Mouse (Mus musculus) v-Abl transformed pro-B cells (cell line): ENCODE data around the gene Rdh5.

Experiments
- in situ Hi-C, 2 experiments: fragments of 400-800 bp; cut with MboI; formaldehyde crosslinking; loops; one replicate each; pipeline ENCODE4 v1.15.1; 2025; ENCODE audit not compliant: unreplicated experiment in 2 of 2

Gene Rdh5

DNA sequence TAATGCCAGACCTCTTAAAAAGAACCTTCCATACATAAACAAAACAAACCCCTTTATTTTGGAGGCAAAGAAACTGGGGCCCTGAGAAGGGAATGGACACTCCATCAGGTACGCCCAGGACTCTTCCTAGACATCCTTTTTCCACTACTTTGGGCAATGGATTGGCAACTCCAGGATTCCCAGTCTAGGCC, at the start of gene Rdh5:
Gene Rdh5, minus strand, starts transcription at position 67 of the 191 bp plus-strand sequence.
- in situ Hi-C loops: no loop called here

- in situ Hi-C loops: loop anchor here in 1 of 2 experiments (10.0 kb wide), 1 partner anchor 126 kb away; no protein-coding TSS in a partner anchor
Observed at GRCm38 (mm10) chr10:128970740-128971250, 48.1 kb upstream of the Rdh5 start.

GRCm38 (mm10) chr10:128968341-128968749, 45.7 kb upstream of the Rdh5 start:
- in situ Hi-C loops: no loop called here

GRCm38 (mm10) chr10:128965871-128966270, 43.2 kb upstream of the Rdh5 start:
- in situ Hi-C loops: no loop called here

GRCm38 (mm10) chr10:128964961-128965360, 42.3 kb upstream of the Rdh5 start:
- in situ Hi-C loops: no loop called here

DNA sequence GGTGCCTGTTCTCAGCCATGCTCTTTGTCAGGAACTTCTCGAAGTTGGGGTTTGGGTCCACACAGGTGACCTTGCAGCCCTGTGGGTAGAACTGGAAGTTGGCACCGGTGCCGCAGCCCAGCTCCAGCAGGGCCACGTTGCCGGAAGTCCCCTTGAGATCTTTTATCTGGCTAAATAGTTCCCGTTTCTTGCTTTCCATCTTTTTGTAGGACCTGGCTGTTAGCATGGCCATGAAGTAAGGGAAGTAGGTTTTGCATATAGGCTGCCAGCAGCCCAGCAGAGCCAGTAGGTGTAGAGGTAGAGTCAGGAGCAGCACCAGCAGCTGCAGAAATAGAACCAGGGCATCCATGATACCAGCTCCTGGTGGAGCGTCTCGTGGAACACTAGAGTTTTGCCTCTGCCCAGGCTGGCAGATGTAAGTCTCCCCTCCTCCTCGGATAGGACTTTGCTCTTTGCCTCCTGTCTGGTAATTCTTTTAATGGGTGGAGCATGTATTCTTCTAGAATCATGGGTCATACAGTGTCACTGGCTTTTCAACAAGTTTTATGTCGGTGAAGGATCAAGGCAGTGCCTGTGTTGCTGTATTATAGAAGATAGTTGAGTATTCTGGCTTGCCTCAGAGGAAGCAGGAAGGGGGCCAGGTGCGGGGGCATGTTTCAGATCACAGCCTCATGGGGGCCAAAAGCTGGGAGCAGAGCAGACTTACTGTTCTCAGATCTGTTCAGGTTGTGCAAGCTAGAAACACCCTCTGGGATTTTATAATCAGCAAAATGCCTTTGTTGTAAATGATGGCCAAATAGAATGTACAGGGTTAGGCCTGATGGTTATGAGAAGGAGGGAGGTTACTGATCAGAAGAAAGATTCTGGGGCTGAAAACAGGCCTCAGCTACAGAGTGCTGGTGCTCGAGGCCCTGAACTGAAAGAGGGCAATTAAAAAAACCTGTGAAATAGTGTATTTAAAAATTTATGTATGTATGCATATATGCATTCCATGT, 38.2 kb upstream of the Rdh5 start, which contains the start of gene Mettl7b:
Gene Mettl7b, minus strand, starts transcription at position 399 of the 995 bp plus-strand sequence.
- in situ Hi-C loops: no loop called here

GRCm38 (mm10) chr10:128960142-128960541, 37.5 kb upstream of the Rdh5 start:
- in situ Hi-C loops: no loop called here

- in situ Hi-C loops: no loop called here
Observed at GRCm38 (mm10) chr10:128958340-128958739, 35.7 kb upstream of the Rdh5 start.

GRCm38 (mm10) chr10:128950208-128950887, 27.7 kb upstream of the Rdh5 start:
- in situ Hi-C loops: no loop called here

GRCm38 (mm10) chr10:128947496-128947895, 24.8 kb upstream of the Rdh5 start:
- in situ Hi-C loops: no loop called here

DNA sequence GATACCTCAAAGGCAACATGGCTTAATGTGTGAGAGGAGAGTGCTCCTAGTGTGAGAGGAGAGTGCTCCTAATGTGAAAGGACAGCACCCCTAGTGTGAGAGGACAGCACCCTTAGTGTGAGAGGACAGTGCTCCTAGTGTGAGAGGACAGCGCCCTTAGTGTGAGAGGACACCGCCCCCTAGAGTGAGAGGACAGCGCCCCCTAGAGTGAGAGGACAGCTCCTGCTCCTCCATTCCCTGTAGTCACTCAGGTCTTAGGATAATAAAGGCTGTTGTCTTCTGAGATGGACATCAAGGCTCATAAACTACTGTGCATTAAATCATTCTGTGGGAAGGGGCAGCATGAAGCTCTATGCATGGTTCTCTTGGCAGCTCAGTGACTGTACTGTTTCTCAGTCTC, 23.0 kb upstream of the Rdh5 start:
- in situ Hi-C loops: no loop called here

DNA sequence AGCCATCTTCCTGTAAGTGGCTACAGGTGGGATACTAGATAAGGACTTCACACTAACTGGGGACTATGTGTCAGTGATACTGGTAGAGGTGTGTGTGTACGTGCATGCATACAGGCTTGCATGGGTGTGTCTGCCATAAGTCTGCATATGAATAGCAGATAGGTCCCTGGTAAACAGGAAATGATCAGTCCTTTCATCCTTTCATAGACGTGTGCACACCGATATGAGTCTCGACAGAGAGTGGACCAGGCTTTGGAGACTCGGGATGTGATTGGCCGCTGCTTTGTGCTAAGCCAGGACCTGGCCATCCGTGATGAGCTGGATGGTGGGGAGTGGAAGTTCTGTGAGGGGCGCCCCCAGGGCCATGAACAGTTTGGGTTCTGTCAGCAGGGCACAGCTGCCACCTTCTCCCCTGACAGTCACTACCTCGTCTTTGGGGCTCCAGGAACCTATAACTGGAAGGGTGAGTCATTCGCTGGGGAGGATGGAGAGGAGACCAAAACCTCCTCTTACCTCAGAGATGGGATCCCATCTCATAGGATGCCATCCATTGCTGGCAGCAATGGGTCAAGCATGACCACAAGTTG, 17.9 kb upstream of the Rdh5 start:
- in situ Hi-C loops: no loop called here

GRCm38 (mm10) chr10:128938974-128939373, 16.3 kb upstream of the Rdh5 start:
- in situ Hi-C loops: no loop called here

GRCm38 (mm10) chr10:128938457-128938856, 15.8 kb upstream of the Rdh5 start:
- in situ Hi-C loops: no loop called here

GRCm38 (mm10) chr10:128937756-128938390, 15.2 kb upstream of the Rdh5 start:
- in situ Hi-C loops: no loop called here

DNA sequence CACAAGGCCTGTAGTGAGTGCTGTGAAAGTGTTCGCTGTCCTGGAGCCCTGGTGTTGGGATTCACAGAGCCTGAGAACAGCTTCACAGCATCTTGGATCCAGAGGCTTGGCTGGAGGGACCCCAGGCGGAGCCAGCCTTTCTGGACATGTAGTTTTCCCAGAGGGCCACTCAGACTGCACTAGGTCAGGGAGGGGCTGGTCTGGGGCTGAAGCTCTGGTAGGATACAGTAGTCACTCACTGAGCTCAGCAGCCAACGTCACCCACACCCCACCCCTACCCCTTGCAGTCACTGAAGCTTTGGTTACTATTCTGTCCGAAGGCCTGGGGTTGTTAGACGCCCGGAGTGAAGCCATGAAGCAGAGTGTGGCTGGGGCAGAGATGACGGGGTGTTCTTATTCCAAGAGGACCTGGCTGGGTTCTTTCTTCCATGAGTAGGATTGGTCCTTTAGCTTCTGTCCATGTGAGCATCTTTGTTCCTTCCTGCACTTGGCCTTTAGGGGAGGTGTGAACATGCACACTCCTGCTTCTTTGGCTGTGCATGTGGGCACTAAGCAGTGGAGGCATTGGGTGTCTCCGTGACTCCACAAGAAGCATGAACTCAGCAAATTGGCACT, 13.2 kb upstream of the Rdh5 start:
- in situ Hi-C loops: no loop called here

DNA sequence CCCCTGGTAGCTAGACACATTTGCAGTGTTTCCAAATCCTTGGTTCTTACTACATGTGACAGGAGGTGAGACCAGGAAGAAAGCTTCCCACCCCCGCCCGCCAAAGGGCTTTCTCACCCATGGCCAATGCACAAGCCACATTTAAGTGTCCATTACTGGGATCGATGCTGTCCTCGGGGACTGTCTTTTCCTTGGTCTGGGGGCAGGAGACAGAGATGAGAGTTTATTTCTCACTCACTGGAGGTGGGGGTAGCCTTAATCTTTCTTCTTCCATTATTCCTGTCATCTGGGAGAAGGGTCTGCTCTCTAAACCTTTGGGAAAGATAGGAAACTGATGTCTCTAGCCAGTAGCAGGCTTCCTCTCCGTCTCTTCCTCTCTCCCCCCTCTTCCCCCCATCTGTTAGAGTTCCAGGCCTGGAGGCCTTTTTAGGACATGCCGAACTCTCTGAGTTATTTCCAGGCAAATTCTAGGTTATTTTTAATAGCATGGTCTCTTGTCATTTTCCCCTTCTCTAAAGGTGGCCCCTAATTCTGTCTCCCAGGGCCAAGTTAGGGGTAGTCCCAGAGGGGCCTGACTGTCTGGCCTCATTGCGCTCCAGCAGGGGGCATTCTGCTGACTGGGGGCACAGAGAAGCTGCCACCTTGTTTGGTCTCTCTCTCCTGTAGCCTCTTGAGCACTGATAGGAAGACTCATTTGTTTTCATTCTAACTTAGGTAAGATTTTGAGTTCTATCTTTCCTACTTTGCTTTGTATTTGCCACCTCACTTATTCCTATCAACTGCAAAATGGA, 12.5 kb upstream of the Rdh5 start:
- in situ Hi-C loops: no loop called here

DNA sequence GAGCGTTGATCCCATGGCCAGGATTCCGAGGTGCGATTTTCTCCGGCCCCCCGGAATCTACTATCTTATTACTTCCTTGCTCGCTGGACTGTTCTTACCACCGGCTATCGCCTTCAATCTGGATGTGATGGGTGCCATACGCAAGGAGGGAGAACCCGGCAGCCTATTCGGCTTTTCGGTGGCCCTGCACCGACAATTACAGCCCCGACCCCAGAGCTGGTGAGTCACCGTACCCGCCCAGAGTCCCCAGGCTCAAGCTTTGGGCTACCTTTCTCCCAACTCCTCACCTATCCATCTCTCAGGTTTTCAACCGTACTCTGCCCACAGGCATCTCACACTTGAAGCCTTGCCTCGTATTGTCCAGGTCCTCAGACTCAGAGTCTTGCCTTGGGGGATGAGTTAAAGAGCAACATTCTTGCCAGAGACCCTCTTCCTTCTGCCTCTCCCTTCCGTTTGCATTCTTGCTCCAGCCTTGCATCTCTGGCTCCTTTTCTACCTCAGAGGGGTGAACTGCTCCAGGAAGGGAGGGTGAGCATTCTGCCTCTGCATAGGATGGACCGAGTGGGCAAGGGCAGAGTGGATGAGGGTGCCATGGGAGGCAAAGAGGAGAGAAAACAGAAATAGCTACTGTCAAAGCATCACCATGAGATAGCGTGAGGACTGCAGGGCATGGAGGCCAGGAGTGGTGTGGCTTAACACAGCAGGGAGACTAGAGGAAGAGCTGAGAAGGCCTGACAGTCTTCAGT, 11.5 kb upstream of the Rdh5 start:
- in situ Hi-C loops: no loop called here

DNA sequence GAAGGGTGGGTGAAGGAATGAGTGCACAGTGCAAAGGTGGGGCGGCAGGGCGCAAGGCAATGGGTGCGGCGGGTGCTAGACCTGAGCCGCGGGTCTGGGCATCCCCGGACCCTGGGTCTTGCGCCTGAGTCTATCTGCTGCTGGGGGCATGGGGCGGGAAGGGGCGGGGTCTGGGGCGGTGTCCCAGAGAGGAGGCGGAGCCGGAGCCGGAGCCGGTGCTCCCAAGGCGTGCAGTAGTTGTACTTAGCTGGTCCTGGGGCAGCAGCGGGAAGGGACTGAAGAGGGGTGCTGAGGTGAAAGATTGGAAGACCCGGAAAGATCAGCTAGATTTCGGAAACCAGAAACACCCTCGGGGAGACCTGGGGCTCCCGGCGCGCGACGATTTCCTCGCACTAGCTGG, 10.9 kb upstream of the Rdh5 start, which contains the start of gene Itga7:
Gene Itga7, plus strand, starts transcription at position 245 of the 400 bp plus-strand sequence.
- in situ Hi-C loops: no loop called here
